Mouse (Mus musculus) brain, embryonic 14.5 days (tissue): ENCODE results near the gene Etv4.

ENCODE experiments used
- CTCF ChIP-seq: fragments of 200-500 bp; IDR thresholded peaks from 2 replicates; pipeline ENCODE4 v1.5.1; 2012; ENCODE audit warnings: inconsistent platforms, mild to moderate bottlenecking, moderate library complexity, borderline replicate concordance; ENCODE audit not compliant: insufficient read depth, insufficient read length; ENCODE audit errors: extremely low read depth
- POLR2A ChIP-seq: fragments of 200-500 bp; IDR thresholded peaks from 2 replicates; pipeline ENCODE4 v1.6.1; 2012; ENCODE audit warnings: mild to moderate bottlenecking, inconsistent platforms, borderline replicate concordance; ENCODE audit not compliant: poor library complexity, insufficient read depth, insufficient read length, severe bottlenecking; ENCODE audit errors: extremely low read depth

DNA sequence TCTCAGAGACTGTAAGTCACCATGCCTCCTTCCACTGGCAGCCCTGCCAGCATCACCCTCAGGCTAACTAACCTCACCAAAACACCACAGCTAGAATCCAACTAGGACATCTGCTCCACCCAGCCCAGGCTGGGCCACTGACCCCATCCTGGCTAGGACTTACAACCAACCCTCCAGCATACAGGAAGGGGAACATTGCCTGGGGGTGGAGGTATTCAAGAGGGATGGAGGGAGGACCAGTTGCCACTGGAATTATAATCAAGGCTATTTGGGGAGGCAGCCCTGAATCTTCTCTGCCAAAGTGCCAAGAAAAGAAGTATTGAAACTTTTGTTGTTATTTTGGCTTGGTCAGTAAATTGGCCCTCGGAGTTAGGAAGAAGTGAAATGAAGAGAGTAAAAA lies 2.0 kb downstream of the Etv4 start:
- TF ChIP-seq CTCF (no peak), POLR2A (no peak)
